In the genomic region with DNA sequence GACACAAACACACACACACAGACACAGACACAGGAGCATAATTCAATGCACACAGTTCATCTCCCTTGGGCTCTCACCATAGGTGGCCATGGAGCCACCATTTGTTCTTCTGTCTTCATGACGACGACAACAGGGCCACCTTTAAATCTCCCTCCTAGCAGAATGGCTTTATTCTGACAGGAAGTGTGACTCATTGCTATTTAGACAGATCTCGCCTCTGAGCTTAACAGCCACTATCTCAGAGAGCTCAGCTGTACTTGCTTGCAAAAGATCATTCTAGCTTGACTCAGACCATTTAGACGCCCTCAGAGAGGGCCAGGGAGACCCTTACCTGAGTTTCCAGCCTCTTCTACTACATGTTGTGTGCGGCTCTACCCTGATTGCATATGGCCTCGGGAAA, we compare ENCODE assay signal across 17 mouse cellular contexts.
"Had no signal": no experiment of that assay in that cellular context is flagged by ENCODE, and none has a peak within 500 bp of the region (broad histone marks: within the 10 kb centered on the region; RNA-seq: fewer than 3 reads in every experiment).

No protein-coding gene starts in this region.

- H3K4me3 ChIP-seq: midbrain, embryonic 12.5 days; myocyte; neural tube, embryonic 13.5 days had no signal

- H3K27ac ChIP-seq: midbrain, embryonic 12.5 days; neural tube, embryonic 13.5 days had no signal

- ATAC-seq: midbrain, embryonic 16.5 days had no signal

- DNase-seq: lung, adult 18-20 months; lung, embryonic 14.5 days; lung, postnatal 10 days; lung, postnatal 4 days; midbrain, embryonic 14.5 days; retina, postnatal 1 day; right cerebral cortex, adult 18-20 months; right cerebral cortex, postnatal 25 days; right cerebral cortex, postnatal 4 days; spleen, adult 18-20 months; thymus, adult 18-20 months; thymus, postnatal 14 days; thymus, postnatal 36 days had no signal
